Mouse (Mus musculus): ENCODE data around the gene Dnase1l2. TPM values are rescaled to one million over a fixed set of nuclear protein-coding genes. Genes with fewer than 3 reads are reported as not detected.
"Not testable (repeated sequence)": the region's sequence is repeated elsewhere in the genome, so short reads cannot be mapped to it uniquely, and the experiment has no call there.

Gene Dnase1l2
- polyA plus RNA-seq, 1 experiment = not detected

DNA sequence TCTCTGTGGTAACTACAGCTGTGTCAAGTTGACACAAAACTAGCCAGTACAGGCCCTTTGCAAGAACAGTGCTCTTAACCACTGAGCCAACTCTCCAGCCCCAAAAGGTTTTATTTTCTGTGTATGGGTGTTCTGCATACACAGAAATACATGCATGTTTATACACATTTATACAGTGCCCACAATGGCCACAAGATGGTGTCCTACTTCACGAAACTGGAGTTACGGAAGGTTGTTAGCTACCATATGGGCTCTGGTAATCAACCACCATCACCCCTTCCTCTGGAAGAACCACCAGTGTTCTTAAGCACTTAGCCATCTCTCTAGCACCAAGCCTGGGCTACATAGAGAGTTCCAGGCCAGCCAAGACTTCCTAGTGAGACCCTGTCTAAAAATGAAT is 18.7 kb upstream of the Dnase1l2 start:
- H3K4me3 ChIP-seq (replicated peaks) = no peak overlapping the region
- no peaks in the 10 kb centered on the region for H3K9me3 ChIP-seq
- H3K27me3 ChIP-seq (replicated peaks) = no peaks in the 10 kb centered on the region
- TF ChIP-seq FLI1 (IDR thresholded peaks at IDR 0.05; ENCODE audit: low read length) (no peak), GATA1 (IDR thresholded peaks at IDR 0.05; ENCODE audit: borderline replicate concordance, low read length) (no peak)
- peaks cover 28% of the 10 kb centered on the region for H3K36me3 ChIP-seq (replicated peaks; ENCODE audit: low read length)
- H3K4me1 ChIP-seq = peaks cover 23% of the 10 kb centered on the region

DNA sequence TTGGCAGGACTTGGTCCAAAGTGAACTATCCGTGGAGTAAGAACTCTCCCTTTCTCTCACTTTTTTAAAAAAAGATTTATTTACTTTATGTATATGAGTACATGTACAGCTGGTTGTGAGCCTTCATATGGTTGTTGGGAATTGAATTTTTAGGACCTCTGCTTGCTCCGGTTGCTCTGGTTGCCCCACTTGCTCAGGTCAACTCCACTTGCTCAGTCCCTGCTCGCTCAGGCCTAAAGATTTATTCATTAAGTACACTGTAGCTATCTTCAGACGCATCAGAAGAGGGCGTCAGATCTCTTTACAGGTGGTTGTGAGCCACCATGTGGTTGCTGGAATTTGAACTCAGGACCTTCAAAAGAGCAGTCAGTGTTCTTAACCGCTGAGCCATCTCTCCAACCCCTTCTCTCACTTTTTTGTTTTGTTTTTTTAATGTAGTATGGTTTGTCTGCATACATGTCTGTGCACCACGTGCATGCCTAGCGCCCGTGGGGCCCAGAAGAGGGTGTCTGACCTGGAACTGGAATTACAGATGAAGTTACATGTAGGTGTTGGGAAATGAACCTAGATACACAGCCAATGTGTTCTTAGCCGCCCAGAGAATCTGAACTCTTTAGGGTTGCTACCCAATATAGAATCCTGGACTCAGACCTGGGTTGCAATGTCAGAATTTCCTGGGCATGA is 12.8 kb upstream of the Dnase1l2 start:
- H3K27me3 ChIP-seq (replicated peaks); H3K9me3 ChIP-seq: not testable (repeated sequence)
- H3K4me1 ChIP-seq = peaks cover 43% of the 10 kb centered on the region
- peak overlapping the region; percentile 96 for H3K4me3 ChIP-seq (replicated peaks)
- H3K36me3 ChIP-seq (replicated peaks; ENCODE audit: low read length) = peaks cover 17% of the 10 kb centered on the region

- peak overlapping the region; percentile 96 for H3K4me3 ChIP-seq (replicated peaks)
- H3K36me3 ChIP-seq (replicated peaks; ENCODE audit: low read length) = peaks cover 24% of the 10 kb centered on the region
- no peak for TF ChIP-seq GATA1 (IDR thresholded peaks at IDR 0.05; ENCODE audit: borderline replicate concordance, low read length)
- no peak for TF ChIP-seq FLI1 (IDR thresholded peaks at IDR 0.05; ENCODE audit: low read length)
- no peaks in the 10 kb centered on the region for H3K9me3 ChIP-seq
- peaks cover 44% of the 10 kb centered on the region for H3K4me1 ChIP-seq
- no peaks in the 10 kb centered on the region for H3K27me3 ChIP-seq (replicated peaks)
Measured at GRCm38 (mm10) chr17:24454756-24455522, 12.0 kb upstream of the Dnase1l2 start.

- Histone ChIP-seq H3K36me3 (replicated peaks; ENCODE audit: low read length) (peaks cover 31% of the 10 kb centered on the region), H3K9me3 (no peaks in the 10 kb centered on the region), H3K4me3 (replicated peaks) (peak overlapping the region; percentile 96), H3K4me1 (peaks cover 44% of the 10 kb centered on the region), H3K27me3 (replicated peaks) (no peaks in the 10 kb centered on the region)
- no peak for TF ChIP-seq GATA1 (IDR thresholded peaks at IDR 0.05; ENCODE audit: borderline replicate concordance, low read length)
- no peak for TF ChIP-seq FLI1 (IDR thresholded peaks at IDR 0.05; ENCODE audit: low read length)
Measured at GRCm38 (mm10) chr17:24454218-24454755, 11.4 kb upstream of the Dnase1l2 start.

DNA sequence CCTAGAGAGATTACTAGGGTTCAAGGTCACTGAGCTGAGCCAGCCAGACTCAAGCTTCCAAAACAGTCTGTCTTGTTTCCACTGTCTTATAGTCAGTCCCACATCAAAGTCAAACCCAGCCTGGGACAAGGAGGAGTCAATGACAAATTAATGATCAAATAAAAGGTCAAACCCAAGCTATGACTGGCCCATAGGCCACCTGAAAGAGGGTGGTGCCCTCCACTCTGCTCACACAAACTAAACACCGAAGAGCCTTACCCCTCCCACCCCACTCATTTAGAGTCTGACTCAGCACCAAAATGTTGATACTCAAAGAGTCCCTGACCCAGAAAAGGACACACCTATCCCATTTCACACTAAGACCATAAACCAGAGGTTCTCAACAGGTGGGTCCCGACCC is 10.5 kb upstream of the Dnase1l2 start:
- H3K4me3 ChIP-seq (replicated peaks) = no peak overlapping the region
- peaks cover 37% of the 10 kb centered on the region for H3K36me3 ChIP-seq (replicated peaks; ENCODE audit: low read length)
- peaks cover 51% of the 10 kb centered on the region for H3K4me1 ChIP-seq
- no peaks in the 10 kb centered on the region for H3K27me3 ChIP-seq (replicated peaks)
- TF ChIP-seq FLI1 (IDR thresholded peaks at IDR 0.05; ENCODE audit: low read length) = no peak
- TF ChIP-seq GATA1 (IDR thresholded peaks at IDR 0.05; ENCODE audit: borderline replicate concordance, low read length) = no peak
- no peaks in the 10 kb centered on the region for H3K9me3 ChIP-seq

- H3K27me3 ChIP-seq (replicated peaks) = no peaks in the 10 kb centered on the region
- H3K36me3 ChIP-seq (replicated peaks; ENCODE audit: low read length) = peaks cover 58% of the 10 kb centered on the region
- H3K4me3 ChIP-seq (replicated peaks) = no peak overlapping the region
- TF ChIP-seq GATA1 (IDR thresholded peaks at IDR 0.05; ENCODE audit: borderline replicate concordance, low read length) (no peak), FLI1 (IDR thresholded peaks at IDR 0.05; ENCODE audit: low read length) (no peak)
- H3K9me3 ChIP-seq = no peaks in the 10 kb centered on the region
- H3K4me1 ChIP-seq = peaks cover 73% of the 10 kb centered on the region
Measured at GRCm38 (mm10) chr17:24451220-24451619, 8.3 kb upstream of the Dnase1l2 start.

- peaks cover 75% of the 10 kb centered on the region for H3K36me3 ChIP-seq (replicated peaks; ENCODE audit: low read length)
- H3K9me3 ChIP-seq = no peaks in the 10 kb centered on the region
- H3K27me3 ChIP-seq (replicated peaks) = no peaks in the 10 kb centered on the region
- H3K4me3 ChIP-seq (replicated peaks) = peak overlapping the region; percentile 0
- peaks cover 69% of the 10 kb centered on the region for H3K4me1 ChIP-seq
- TF ChIP-seq FLI1 (IDR thresholded peaks at IDR 0.05; ENCODE audit: low read length) (no peak), GATA1 (IDR thresholded peaks at IDR 0.05; ENCODE audit: borderline replicate concordance, low read length) (no peak)
Measured at GRCm38 (mm10) chr17:24449507-24449906, 6.6 kb upstream of the Dnase1l2 start.

GRCm38 (mm10) chr17:24446590-24446989 is 3.7 kb upstream of the Dnase1l2 start:
- TF ChIP-seq GATA1 (IDR thresholded peaks at IDR 0.05; ENCODE audit: borderline replicate concordance, low read length) (no peak), FLI1 (IDR thresholded peaks at IDR 0.05; ENCODE audit: low read length) (no peak)
- no peak overlapping the region for H3K4me3 ChIP-seq (replicated peaks)
- H3K36me3 ChIP-seq (replicated peaks; ENCODE audit: low read length) = peaks cover 100% of the 10 kb centered on the region
- no peaks in the 10 kb centered on the region for H3K27me3 ChIP-seq (replicated peaks)
- no peaks in the 10 kb centered on the region for H3K9me3 ChIP-seq
- H3K4me1 ChIP-seq = peaks cover 40% of the 10 kb centered on the region

GRCm38 (mm10) chr17:24443409-24443808 is 504 bp upstream of the Dnase1l2 start:
- TF ChIP-seq GATA1 (IDR thresholded peaks at IDR 0.05; ENCODE audit: borderline replicate concordance, low read length) = no peak
- no peak for TF ChIP-seq FLI1 (IDR thresholded peaks at IDR 0.05; ENCODE audit: low read length)
- Histone ChIP-seq H3K27me3 (replicated peaks) (no peaks in the 10 kb centered on the region), H3K4me1 (peaks cover 22% of the 10 kb centered on the region), H3K4me3 (replicated peaks) (no peak overlapping the region), H3K36me3 (replicated peaks; ENCODE audit: low read length) (peaks cover 99% of the 10 kb centered on the region), H3K9me3 (no peaks in the 10 kb centered on the region)

DNA sequence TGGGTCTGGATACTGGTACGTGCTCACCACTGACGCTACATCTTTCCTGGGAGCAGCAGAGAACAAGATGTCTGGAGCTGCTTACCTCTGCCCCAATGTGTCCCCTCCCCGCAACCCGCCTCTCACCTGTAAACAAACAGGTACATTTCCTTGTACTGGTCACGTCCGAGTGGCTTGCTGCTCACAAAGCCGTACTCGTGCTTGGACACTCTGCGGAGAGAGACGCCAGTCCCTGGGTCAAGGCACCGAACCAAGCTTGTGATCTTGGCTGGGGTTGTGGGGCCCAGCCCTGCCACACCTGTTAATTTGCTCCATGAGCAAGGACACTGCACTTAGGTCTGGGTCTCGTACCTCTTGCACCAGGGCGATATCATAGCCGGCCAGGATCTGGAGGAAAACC is 798 bp downstream of the Dnase1l2 start:
- TF ChIP-seq GATA1 (IDR thresholded peaks at IDR 0.05; ENCODE audit: borderline replicate concordance, low read length) (no peak), FLI1 (IDR thresholded peaks at IDR 0.05; ENCODE audit: low read length) (no peak)
- Histone ChIP-seq H3K36me3 (replicated peaks; ENCODE audit: low read length) (peaks cover 98% of the 10 kb centered on the region), H3K4me1 (peaks cover 9% of the 10 kb centered on the region), H3K4me3 (replicated peaks) (no peak overlapping the region), H3K27me3 (replicated peaks) (no peaks in the 10 kb centered on the region), H3K9me3 (no peaks in the 10 kb centered on the region)
